Comparison of ENCODE assay signal across 8 mouse cellular contexts in the genomic region with DNA sequence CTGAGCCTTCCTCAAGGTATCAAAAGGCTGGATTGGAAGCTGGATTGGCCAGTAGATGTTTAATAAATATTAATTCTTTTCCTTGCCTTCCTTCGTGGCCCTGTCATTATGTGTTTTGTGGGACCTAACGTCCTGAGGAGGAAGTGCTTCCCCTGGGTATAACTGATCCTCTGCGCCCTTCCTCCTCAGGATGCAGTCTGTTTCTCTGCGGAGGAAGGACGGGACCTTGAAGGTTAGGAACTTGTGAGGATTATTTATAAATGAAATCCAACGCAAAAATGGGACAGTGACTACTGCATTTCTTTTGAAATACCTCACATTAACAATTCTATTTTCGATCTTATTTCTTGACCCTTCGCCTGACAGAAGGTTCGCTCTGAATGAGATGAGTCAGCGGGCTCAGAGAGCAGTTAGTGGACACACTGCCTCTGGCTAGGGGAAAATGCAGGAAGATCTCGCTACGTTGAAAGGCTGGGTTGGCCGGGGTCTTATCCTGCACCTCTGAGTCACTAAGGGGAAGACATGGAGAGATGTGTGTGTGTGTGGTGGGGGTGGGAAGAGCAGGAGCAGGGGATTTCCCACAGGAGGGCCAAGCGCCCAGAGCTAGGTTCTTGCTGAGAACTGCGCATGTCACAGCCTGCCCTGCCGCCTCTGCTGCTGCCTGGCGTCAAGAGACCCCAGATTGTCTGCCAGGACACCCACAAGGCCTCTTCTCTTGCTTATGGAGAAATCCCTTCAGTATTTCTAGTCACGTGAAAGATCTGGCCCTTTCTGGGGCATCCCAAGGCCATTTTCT. TPM values are rescaled to one million over a fixed set of nuclear protein-coding genes. Genes with fewer than 3 reads are reported as not detected.
A peak's percentile ranks its signal among the peaks of the same experiment; 100 is the strongest.
DNase-seq lines count a peak whose midpoint lies in the region; ATAC-seq and TF ChIP-seq lines count a peak whose summit lies in the region.

No protein-coding gene starts in this region.

- H3K9me3 ChIP-seq in lung, embryonic 16.5 days (ENCODE audit: control insufficient read depth, low read length) = no peaks in the 10 kb centered on the region
- no peaks in the 10 kb centered on the region for H3K9me3 ChIP-seq in midbrain, embryonic 11.5 days (ENCODE audit: control insufficient read depth, low read length)
- H3K9me3 ChIP-seq in forebrain, embryonic 14.5 days (replicated peaks; ENCODE audit: control insufficient read depth, low read length) = no peaks in the 10 kb centered on the region

- no peaks in the 10 kb centered on the region for H3K27me3 ChIP-seq in lung, embryonic 16.5 days (ENCODE audit: control insufficient read depth, insufficient read depth, low read depth, low read length)
- no peaks in the 10 kb centered on the region for H3K27me3 ChIP-seq in thymus, adult 2 months (ENCODE audit: control insufficient read depth, insufficient read depth, low read length)
- H3K27me3 ChIP-seq in midbrain, embryonic 11.5 days (ENCODE audit: control insufficient read depth, insufficient read depth, low read length) = no peaks in the 10 kb centered on the region
- no peaks in the 10 kb centered on the region for H3K27me3 ChIP-seq in forebrain, embryonic 14.5 days (replicated peaks; ENCODE audit: control insufficient read depth, insufficient read depth, low read length)

- H3K9ac ChIP-seq in lung, embryonic 16.5 days (ENCODE audit: low read length) = peak overlapping the region; percentile 33; the same call in 1 of the 2 replicates
- H3K9ac ChIP-seq in midbrain, embryonic 11.5 days (ENCODE audit: low read length) = no peak overlapping the region
- H3K9ac ChIP-seq in forebrain, embryonic 14.5 days (ENCODE audit: low read length) = no peak overlapping the region

- ATAC-seq in lung, embryonic 16.5 days (ENCODE audit: low read depth) = 0 out of 2 replicates have a peak, but pooled peaks have one; percentile 44
- peak; percentile 18 for ATAC-seq in inflammation-experienced regulatory T-cells, adult 6 months
- ATAC-seq in midbrain, embryonic 11.5 days (ENCODE audit: low FRiP score) = no peak
- no peak for ATAC-seq in forebrain, embryonic 14.5 days

- DNase-seq in lung, postnatal 14 days = no peak
- peak; percentile 59 for DNase-seq in thymus, adult 2 months
- no peak for DNase-seq in midbrain, embryonic 11.5 days (ENCODE audit: low spot score, missing footprints)
- DNase-seq in forebrain, embryonic 14.5 days (ENCODE audit: low spot score) = no peak
- DNase-seq in layer of hippocampus, adult 11-12 months (ENCODE audit: low spot score) = no peak

- peak overlapping the region; percentile 72 for H3K27ac ChIP-seq in lung, embryonic 16.5 days (ENCODE audit: low read length)
- peak overlapping the region; percentile 64 for H3K27ac ChIP-seq in brown adipose tissue, adult 24 weeks (replicated peaks; ENCODE audit: low read depth, low read length)
- peak overlapping the region; percentile 68 for H3K27ac ChIP-seq in thymus, adult 2 months (ENCODE audit: control insufficient read depth, insufficient read depth, low read length)
- no peak overlapping the region for H3K27ac ChIP-seq in midbrain, embryonic 11.5 days (ENCODE audit: low read depth, low read length)
- no peak overlapping the region for H3K27ac ChIP-seq in forebrain, embryonic 14.5 days (ENCODE audit: low read depth, low read length)

- TF ChIP-seq CTCF in thymus, adult 2 months (IDR thresholded peaks at IDR 0.05; ENCODE audit: borderline replicate concordance, control insufficient read depth, extremely low read depth, insufficient read depth, low read length, poor library complexity) = no peak

- peaks cover 20% of the 10 kb centered on the region for H3K4me1 ChIP-seq in lung, embryonic 16.5 days (replicated peaks; ENCODE audit: control insufficient read depth, insufficient read depth, low read length)
- H3K4me1 ChIP-seq in brown adipose tissue, adult 24 weeks (ENCODE audit: control insufficient read depth, insufficient read depth, insufficient read length, low read length) = peaks cover 2% of the 10 kb centered on the region; the same call in 1 of the 2 replicates
- H3K4me1 ChIP-seq in thymus, adult 2 months (replicated peaks; ENCODE audit: control insufficient read depth, insufficient read depth, low read length) = peaks cover 36% of the 10 kb centered on the region
- no peaks in the 10 kb centered on the region for H3K4me1 ChIP-seq in midbrain, embryonic 11.5 days (ENCODE audit: control insufficient read depth, insufficient read depth, low read length)
- H3K4me1 ChIP-seq in forebrain, embryonic 14.5 days (ENCODE audit: control insufficient read depth, insufficient read depth, low read length) = no peaks in the 10 kb centered on the region

- H3K4me2 ChIP-seq in lung, embryonic 16.5 days (ENCODE audit: low read depth, low read length) = peak overlapping the region; percentile 26
- no peak overlapping the region for H3K4me2 ChIP-seq in midbrain, embryonic 11.5 days
- no peak overlapping the region for H3K4me2 ChIP-seq in forebrain, embryonic 14.5 days (ENCODE audit: low read length)

- H3K4me3 ChIP-seq in lung, embryonic 16.5 days (ENCODE audit: low read length) = no peak overlapping the region
- peak overlapping the region; percentile 43 for H3K4me3 ChIP-seq in brown adipose tissue, adult 24 weeks (ENCODE audit: insufficient read depth, low read depth, low read length)
- peak overlapping the region; percentile 58 for H3K4me3 ChIP-seq in thymus, adult 2 months (ENCODE audit: control insufficient read depth, insufficient read depth, low read length)
- no peak overlapping the region for H3K4me3 ChIP-seq in midbrain, embryonic 11.5 days (ENCODE audit: low read depth, low read length)
- no peak overlapping the region for H3K4me3 ChIP-seq in forebrain, embryonic 14.5 days (ENCODE audit: low read depth, low read length)

- 65% methylated on average over 18 of the region's 18 CpGs for WGBS in lung, embryonic 16.5 days
- WGBS in thymus, adult 2 months = 11% methylated on average over 18 of the region's 18 CpGs
- WGBS in midbrain, embryonic 11.5 days = 81% methylated on average over 18 of the region's 18 CpGs
- WGBS in forebrain, embryonic 14.5 days = 89% methylated on average over 17 of the region's 18 CpGs

- no peaks in the 10 kb centered on the region for H3K36me3 ChIP-seq in lung, embryonic 16.5 days (ENCODE audit: control insufficient read depth, insufficient read depth, low read length)
- H3K36me3 ChIP-seq in thymus, adult 2 months (ENCODE audit: control insufficient read depth, insufficient read depth, low read length) = peaks cover 25% of the 10 kb centered on the region
- no peaks in the 10 kb centered on the region for H3K36me3 ChIP-seq in midbrain, embryonic 11.5 days (ENCODE audit: control insufficient read depth, insufficient read depth, low read length)
- H3K36me3 ChIP-seq in forebrain, embryonic 14.5 days (ENCODE audit: control insufficient read depth, insufficient read depth, low read length) = no peaks in the 10 kb centered on the region

- no peak for TF ChIP-seq POLR2A in thymus, adult 2 months (IDR thresholded peaks at IDR 0.05; ENCODE audit: control insufficient read depth, extremely low read depth, insufficient read depth, low read length, poor library complexity)

RNA-seq across cellular contexts. Expression of gene Arhgdib, which starts 3.2 kb away (rescaled TPM):
- 85.2 and 98.2 TPM in 2 replicates for polyA plus RNA-seq in lung, embryonic 16.5 days (2015; fragmentation: Nextera tagmentation; extraction: Ambion mirVana)
- 26.5 and 27.0 TPM in 2 replicates for polyA plus RNA-seq in brown adipose tissue, adult 24 weeks (2012; ENCODE audit: insufficient read depth, insufficient read length, missing spikeins)
- 1,000 to 10,000 TPM; 2,255 to 2,929 (median 2,357) TPM for polyA plus RNA-seq in inflammation-experienced regulatory T-cells, adult 6 months (2017; shearing (Covaris generic))
- 644 and 667 TPM in 2 replicates for polyA plus RNA-seq in thymus, adult 2 months (2012; rRNA removed)
- polyA plus RNA-seq in midbrain, embryonic 11.5 days (2014; fragmentation: Nextera tagmentation; extraction: Ambion mirVana) = 26.3 and 26.4 TPM in 2 replicates
- polyA plus RNA-seq in forebrain, embryonic 14.5 days (2014; fragmentation: Nextera tagmentation; extraction: Ambion mirVana) = 17.9 and 18.8 TPM in 2 replicates

RNA-seq across cellular contexts. Expression of gene Pde6h, which starts 14.9 kb away (rescaled TPM):
- polyA plus RNA-seq in lung, embryonic 16.5 days (2015; fragmentation: Nextera tagmentation; extraction: Ambion mirVana) = 0.20 TPM in 1 of 2 replicates, not detected in the other
- not detected in 2 replicates for polyA plus RNA-seq in brown adipose tissue, adult 24 weeks (2012; ENCODE audit: insufficient read depth, insufficient read length, missing spikeins)
- polyA plus RNA-seq in inflammation-experienced regulatory T-cells, adult 6 months (2017; shearing (Covaris generic)) = not detected
- polyA plus RNA-seq in thymus, adult 2 months (2012; rRNA removed) = 0.01 TPM in 1 of 2 replicates, not detected in the other
- not detected in 2 replicates for polyA plus RNA-seq in midbrain, embryonic 11.5 days (2014; fragmentation: Nextera tagmentation; extraction: Ambion mirVana)
- not detected in 2 replicates for polyA plus RNA-seq in forebrain, embryonic 14.5 days (2014; fragmentation: Nextera tagmentation; extraction: Ambion mirVana)

RNA-seq across cellular contexts. Expression of gene Erp27, which starts 16.5 kb away (rescaled TPM):
- polyA plus RNA-seq in lung, embryonic 16.5 days (2015; fragmentation: Nextera tagmentation; extraction: Ambion mirVana) = 0.35 and 0.97 TPM in 2 replicates
- polyA plus RNA-seq in brown adipose tissue, adult 24 weeks (2012; ENCODE audit: insufficient read depth, insufficient read length, missing spikeins) = not detected in 2 replicates
- polyA plus RNA-seq in inflammation-experienced regulatory T-cells, adult 6 months (2017; shearing (Covaris generic)) = 1 to 10 TPM; 1.1 to 2.1 (median 1.1) TPM
- 1.8 and 2.4 TPM in 2 replicates for polyA plus RNA-seq in thymus, adult 2 months (2012; rRNA removed)
- not detected in 2 replicates for polyA plus RNA-seq in midbrain, embryonic 11.5 days (2014; fragmentation: Nextera tagmentation; extraction: Ambion mirVana)
- polyA plus RNA-seq in forebrain, embryonic 14.5 days (2014; fragmentation: Nextera tagmentation; extraction: Ambion mirVana) = 0.23 and 0.28 TPM in 2 replicates

Comparison
In these comparisons a context has a peak if more than half of its experiments do, and no peak if none do; other contexts are left out.
1. ATAC-seq: peak in lung, embryonic 16.5 days (single experiment) and inflammation-experienced regulatory T-cells, adult 6 months (single experiment); none in midbrain, embryonic 11.5 days (single experiment) and forebrain, embryonic 14.5 days (single experiment).
2. H3K27ac ChIP-seq: peak in lung, embryonic 16.5 days (single experiment), brown adipose tissue, adult 24 weeks (single experiment) and thymus, adult 2 months (single experiment); none in midbrain, embryonic 11.5 days (single experiment) and forebrain, embryonic 14.5 days (single experiment).
3. H3K4me3 ChIP-seq: peak in brown adipose tissue, adult 24 weeks (single experiment) and thymus, adult 2 months (single experiment); none in lung, embryonic 16.5 days (single experiment), midbrain, embryonic 11.5 days (single experiment) and forebrain, embryonic 14.5 days (single experiment).